Mouse (Mus musculus): ENCODE measurements around the gene Xkr8. TPM values are rescaled to one million over a fixed set of nuclear protein-coding genes. Genes with fewer than 3 reads are reported as not detected.

Gene Xkr8
- total and polyA plus RNA-seq, 3 experiments: 3.8 to 8.6 (median 4.9) TPM

- H3K27ac ChIP-seq (ENCODE audit: insufficient read depth, low read depth): peak overlapping the region; percentile 99
- H3K4me3 ChIP-seq (replicated peaks in 1 of 3; ENCODE audit: low read depth in 2 of 3, low read length in 2 of 3, poor library complexity in 1 of 3): no peak overlapping the region
- peak; percentile 88 for DNase-seq (ENCODE audit: extremely low read depth)
- TF ChIP-seq RAD21 (IDR thresholded peaks at IDR 0.05; ENCODE audit: low read depth, low read length) (peak; percentile 91), E2F4 (IDR thresholded peaks at IDR 0.05; ENCODE audit: insufficient replicate concordance, low read depth, low read length) (no peak), SMC3 (IDR thresholded peaks at IDR 0.05; ENCODE audit: low read depth, low read length) (peak; percentile 96), ZKSCAN1 (IDR thresholded peaks at IDR 0.05; ENCODE audit: borderline replicate concordance, low read depth, low read length) (no peak), SIN3A (IDR thresholded peaks at IDR 0.05; ENCODE audit: low read length) (0 out of 2 replicates have a peak, but pooled peaks have one; percentile 37), CTCF (conservative IDR thresholded peaks at IDR 0.05 in 1 of 2, IDR thresholded peaks at IDR 0.05 in 1 of 2; ENCODE audit: low read depth in 2 of 2, low read length in 2 of 2) (peak; percentile 47 to 91), TCF12 (IDR thresholded peaks at IDR 0.05; ENCODE audit: low read depth, low read length) (peak; percentile 35; the same call in 1 of the 2 replicates), ZC3H11A (IDR thresholded peaks at IDR 0.05; ENCODE audit: low read depth, low read length) (peak; percentile 90)
- H3K79me2 ChIP-seq (replicated peaks; ENCODE audit: control insufficient read depth, extremely low read depth, insufficient read depth, poor library complexity, severe bottlenecking): no peaks in the 10 kb centered on the region
- no peaks in the 10 kb centered on the region for H3K9me3 ChIP-seq (replicated peaks; ENCODE audit: low read length)
- peaks cover 58 to 84% of the 10 kb centered on the region in 2 experiments for H3K36me3 ChIP-seq (replicated peaks in 1 of 2; ENCODE audit: control insufficient read depth in 1 of 2, insufficient read depth in 1 of 2, low read length in 1 of 2)
- dilution Hi-C loops (cut with MboI; ENCODE audit: extremely low pct_ligation_motif_present, extremely low pct_unique_long_range_greater_than_20kb, low sequenced_read_pairs): no loop called here
- no peaks in the 10 kb centered on the region for H3K27me3 ChIP-seq (replicated peaks)
- no peak overlapping the region for H3K9ac ChIP-seq (ENCODE audit: insufficient read depth, low read depth)
- in situ Hi-C loops (cut with MboI; ENCODE audit: low pct_ligation_motif_present, low pct_unique_long_range_greater_than_20kb, low sequenced_read_pairs): loop anchor here (5.0 kb wide), 1 partner anchor 41 kb away; no protein-coding TSS in a partner anchor
- H3K4me2 ChIP-seq (ENCODE audit: insufficient read depth, low read depth, poor library complexity, severe bottlenecking): no peak overlapping the region
- peaks cover 24 to 62% of the 10 kb centered on the region in 2 experiments for H3K4me1 ChIP-seq (ENCODE audit: control insufficient read depth in 1 of 2, insufficient read depth in 2 of 2)
Measured at GRCm38 (mm10) chr4:132776764-132777163, 44.4 kb upstream of the Xkr8 start.

DNA sequence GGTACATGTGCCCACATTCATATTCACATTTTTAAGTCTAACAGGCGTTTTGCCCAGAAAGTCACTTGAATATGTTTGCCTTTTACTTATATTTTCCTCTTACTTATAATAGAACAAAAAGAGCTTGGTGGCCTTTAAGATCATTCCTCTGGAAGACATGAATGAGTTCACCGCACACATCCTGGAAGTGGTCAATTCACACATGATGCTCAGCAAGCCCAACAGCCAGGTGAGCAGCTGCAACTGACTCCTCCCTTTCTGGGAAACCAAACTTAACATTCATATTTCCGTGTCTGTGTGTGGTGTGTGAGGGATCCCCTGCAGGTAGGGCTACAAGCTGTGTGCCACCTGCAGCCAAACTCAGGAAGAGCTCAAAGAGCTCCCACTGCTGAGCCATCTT, 42.6 kb upstream of the Xkr8 start:
- dilution Hi-C loops (cut with MboI; ENCODE audit: extremely low pct_ligation_motif_present, extremely low pct_unique_long_range_greater_than_20kb, low sequenced_read_pairs) (no loop called here), in situ Hi-C loops (cut with MboI; ENCODE audit: low pct_ligation_motif_present, low pct_unique_long_range_greater_than_20kb, low sequenced_read_pairs) (loop anchor here (5.0 kb wide), 1 partner anchor 42 kb away; no protein-coding TSS in a partner anchor)
- no peak overlapping the region for H3K4me3 ChIP-seq (replicated peaks in 1 of 3; ENCODE audit: low read depth in 2 of 3, low read length in 2 of 3, poor library complexity in 1 of 3)
- DNase-seq (ENCODE audit: extremely low read depth): no peak
- H3K79me2 ChIP-seq (replicated peaks; ENCODE audit: control insufficient read depth, extremely low read depth, insufficient read depth, poor library complexity, severe bottlenecking): peaks cover 10% of the 10 kb centered on the region
- TF ChIP-seq JUN (IDR thresholded peaks at IDR 0.05; ENCODE audit: insufficient read depth, low read depth, low read length): no peak
- 0 out of 2 replicates have a peak, but pooled peaks have one; percentile 27 for TF ChIP-seq POLR2A (IDR thresholded peaks at IDR 0.05; ENCODE audit: low read depth, low read length)
- H3K9me3 ChIP-seq (replicated peaks; ENCODE audit: low read length): no peaks in the 10 kb centered on the region
- no peaks in the 10 kb centered on the region for H3K27me3 ChIP-seq (replicated peaks)
- H3K4me1 ChIP-seq (ENCODE audit: control insufficient read depth in 1 of 2, insufficient read depth in 2 of 2): peaks cover 16 to 58% of the 10 kb centered on the region in 2 experiments
- no peak overlapping the region for H3K9ac ChIP-seq (ENCODE audit: insufficient read depth, low read depth)
- H3K4me2 ChIP-seq (ENCODE audit: insufficient read depth, low read depth, poor library complexity, severe bottlenecking): no peak overlapping the region
- no peak overlapping the region for H3K27ac ChIP-seq (ENCODE audit: insufficient read depth, low read depth)
- peaks cover 67 to 90% of the 10 kb centered on the region in 2 experiments for H3K36me3 ChIP-seq (replicated peaks in 1 of 2; ENCODE audit: control insufficient read depth in 1 of 2, insufficient read depth in 1 of 2, low read length in 1 of 2)

DNA sequence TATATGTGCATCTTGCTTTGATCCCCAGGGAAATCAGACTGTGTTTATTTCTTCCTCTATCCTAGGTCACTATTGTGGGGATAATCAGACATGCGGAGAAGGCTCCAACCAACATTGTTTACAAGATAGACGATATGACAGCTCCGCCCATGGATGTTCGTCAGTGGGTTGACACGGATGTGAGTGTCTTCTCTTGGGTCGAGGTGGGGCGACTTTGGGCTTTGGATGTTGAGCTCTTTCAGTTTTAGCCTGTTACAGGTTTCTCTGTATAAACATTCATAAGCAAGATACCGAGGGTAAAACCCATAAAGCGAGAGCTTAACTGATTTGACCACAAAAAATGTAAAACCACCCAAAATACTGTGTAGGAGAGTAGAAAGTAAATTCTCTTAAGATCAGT, 39.4 kb upstream of the Xkr8 start:
- no peak overlapping the region for H3K9ac ChIP-seq (ENCODE audit: insufficient read depth, low read depth)
- H3K27me3 ChIP-seq (replicated peaks): no peaks in the 10 kb centered on the region
- H3K27ac ChIP-seq (ENCODE audit: insufficient read depth, low read depth): no peak overlapping the region
- no peaks in the 10 kb centered on the region for H3K9me3 ChIP-seq (replicated peaks; ENCODE audit: low read length)
- no peak overlapping the region for H3K4me3 ChIP-seq (replicated peaks in 1 of 3; ENCODE audit: low read depth in 2 of 3, low read length in 2 of 3, poor library complexity in 1 of 3)
- dilution Hi-C loops (cut with MboI; ENCODE audit: extremely low pct_ligation_motif_present, extremely low pct_unique_long_range_greater_than_20kb, low sequenced_read_pairs): no loop called here
- H3K4me1 ChIP-seq (ENCODE audit: control insufficient read depth in 1 of 2, insufficient read depth in 2 of 2): peaks cover 0 to 43% of the 10 kb centered on the region in 2 experiments; a peak in 2 of 4 replicates
- no peak for DNase-seq (ENCODE audit: extremely low read depth)
- H3K4me2 ChIP-seq (ENCODE audit: insufficient read depth, low read depth, poor library complexity, severe bottlenecking): no peak overlapping the region
- H3K79me2 ChIP-seq (replicated peaks; ENCODE audit: control insufficient read depth, extremely low read depth, insufficient read depth, poor library complexity, severe bottlenecking): peaks cover 25% of the 10 kb centered on the region
- no peak for TF ChIP-seq GABPA (IDR thresholded peaks at IDR 0.05; ENCODE audit: insufficient replicate concordance, low read depth, low read length)
- no peak for TF ChIP-seq TCF12 (IDR thresholded peaks at IDR 0.05; ENCODE audit: low read depth, low read length)
- TF ChIP-seq CHD1 (IDR thresholded peaks at IDR 0.05; ENCODE audit: low read depth, low read length): no peak
- H3K36me3 ChIP-seq (replicated peaks in 1 of 2; ENCODE audit: control insufficient read depth in 1 of 2, insufficient read depth in 1 of 2, low read length in 1 of 2): peaks cover 57 to 72% of the 10 kb centered on the region in 2 experiments
- in situ Hi-C loops (cut with MboI; ENCODE audit: low pct_ligation_motif_present, low pct_unique_long_range_greater_than_20kb, low sequenced_read_pairs): no loop called here
